Mouse (Mus musculus): ENCODE results near the gene Nedd4. TPM values are rescaled to one million over a fixed set of nuclear protein-coding genes. Genes with fewer than 3 reads are reported as not detected.
A peak's percentile ranks its signal among the peaks of the same experiment; 100 is the strongest.
"Not testable (repeated sequence)": the region's sequence is repeated elsewhere in the genome, so short reads cannot be mapped to it uniquely, and the experiment has no call there.

Nedd4 gene
- polyA plus RNA-seq, 1 experiment from 2014 or later, result 393 TPM

- Histone ChIP-seq H3K27me3 (ENCODE audit: control insufficient read depth, insufficient read depth, low read depth, low read length) (no peaks in the 10 kb centered on the region), H3K4me1 (ENCODE audit: control insufficient read depth, insufficient read depth, low read length) (peaks cover 19% of the 10 kb centered on the region), H3K9me3 (replicated peaks; ENCODE audit: control insufficient read depth, low read length, poor library complexity, severe bottlenecking) (no peaks in the 10 kb centered on the region), H3K36me3 (ENCODE audit: control insufficient read depth, insufficient read depth, low read length) (no peaks in the 10 kb centered on the region), H3K27ac (ENCODE audit: low read length) (no peak overlapping the region), H3K4me2 (ENCODE audit: low read length) (no peak overlapping the region), H3K9ac (ENCODE audit: low read depth, low read length) (no peak overlapping the region), H3K4me3 (ENCODE audit: low read depth, low read length) (no peak overlapping the region)
- ATAC-seq, result no peak
- 75% methylated on average over 4 of the region's 4 CpGs for WGBS
Measured at GRCm38 (mm10) chr9:72660139-72660538, 2.0 kb upstream of the Nedd4 start.

GRCm38 (mm10) chr9:72660911-72661310, 1.2 kb upstream of the Nedd4 start:
- no peak for ATAC-seq
- H3K4me2 ChIP-seq (ENCODE audit: low read length), result no peak overlapping the region
- H3K27ac ChIP-seq (ENCODE audit: low read length), result peak overlapping the region; percentile 66
- WGBS, result 42% methylated on average over 1 of the region's 1 CpGs
- no peak overlapping the region for H3K9ac ChIP-seq (ENCODE audit: low read depth, low read length)
- no peaks in the 10 kb centered on the region for H3K9me3 ChIP-seq (replicated peaks; ENCODE audit: control insufficient read depth, low read length, poor library complexity, severe bottlenecking)
- peaks cover 27% of the 10 kb centered on the region for H3K4me1 ChIP-seq (ENCODE audit: control insufficient read depth, insufficient read depth, low read length)
- H3K4me3 ChIP-seq (ENCODE audit: low read depth, low read length), result no peak overlapping the region
- H3K27me3 ChIP-seq (ENCODE audit: control insufficient read depth, insufficient read depth, low read depth, low read length), result no peaks in the 10 kb centered on the region
- 0 out of 2 replicates have a peak, but pooled peaks cover 3% of the 10 kb centered on the region for H3K36me3 ChIP-seq (ENCODE audit: control insufficient read depth, insufficient read depth, low read length)

GRCm38 (mm10) chr9:72661561-72661894, 618 bp upstream of the Nedd4 start:
- WGBS, result under 1% methylated on average over 13 of the region's 13 CpGs
- no peaks in the 10 kb centered on the region for H3K9me3 ChIP-seq (replicated peaks; ENCODE audit: control insufficient read depth, low read length, poor library complexity, severe bottlenecking)
- H3K36me3 ChIP-seq (ENCODE audit: control insufficient read depth, insufficient read depth, low read length), result 0 out of 2 replicates have a peak, but pooled peaks cover 3% of the 10 kb centered on the region
- no peak for ATAC-seq
- H3K4me1 ChIP-seq (ENCODE audit: control insufficient read depth, insufficient read depth, low read length), result peaks cover 31% of the 10 kb centered on the region
- no peaks in the 10 kb centered on the region for H3K27me3 ChIP-seq (ENCODE audit: control insufficient read depth, insufficient read depth, low read depth, low read length)
- peak overlapping the region; percentile 99 for H3K9ac ChIP-seq (ENCODE audit: low read depth, low read length)
- H3K4me2 ChIP-seq (ENCODE audit: low read length), result peak overlapping the region; percentile 80
- H3K4me3 ChIP-seq (ENCODE audit: low read depth, low read length), result peak overlapping the region; percentile 98
- peak overlapping the region; percentile 100 for H3K27ac ChIP-seq (ENCODE audit: low read length)

GRCm38 (mm10) chr9:72662691-72663533, 766 bp downstream of the Nedd4 start:
- Histone ChIP-seq H3K27me3 (ENCODE audit: control insufficient read depth, insufficient read depth, low read depth, low read length) (no peaks in the 10 kb centered on the region), H3K4me3 (ENCODE audit: low read depth, low read length) (peak overlapping the region; percentile 98), H3K9ac (ENCODE audit: low read depth, low read length) (peak overlapping the region; percentile 99), H3K27ac (ENCODE audit: low read length) (peak overlapping the region; percentile 100), H3K4me1 (ENCODE audit: control insufficient read depth, insufficient read depth, low read length) (peaks cover 36% of the 10 kb centered on the region), H3K4me2 (ENCODE audit: low read length) (peak overlapping the region; percentile 80), H3K9me3 (replicated peaks; ENCODE audit: control insufficient read depth, low read length, poor library complexity, severe bottlenecking) (no peaks in the 10 kb centered on the region), H3K36me3 (ENCODE audit: control insufficient read depth, insufficient read depth, low read length) (0 out of 2 replicates have a peak, but pooled peaks cover 3% of the 10 kb centered on the region)
- ATAC-seq, result peak; percentile 52
- WGBS, result under 1% methylated on average over 50 of the region's 55 CpGs

DNA sequence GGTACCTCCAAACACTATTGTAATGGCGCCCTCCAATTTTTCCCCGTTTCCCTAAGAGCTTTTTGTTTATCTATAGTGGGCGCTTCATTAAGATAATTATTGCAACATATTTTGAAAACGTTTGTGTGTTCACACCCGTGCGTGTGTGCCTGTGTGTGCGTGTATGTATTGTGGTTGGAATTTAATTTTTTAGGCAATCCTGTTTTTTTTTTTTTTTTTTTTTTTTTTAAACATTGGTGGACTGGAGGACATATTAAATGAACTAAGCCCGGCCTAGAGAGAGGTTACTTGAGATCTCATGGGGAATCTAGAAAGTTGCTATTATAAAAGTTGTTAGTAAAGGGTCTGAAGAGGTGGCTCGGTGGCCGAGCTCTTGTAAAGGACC, 1.4 kb downstream of the Nedd4 start:
- Histone ChIP-seq H3K4me3 (ENCODE audit: low read depth, low read length) (peak overlapping the region; percentile 98), H3K4me2 (ENCODE audit: low read length) (peak overlapping the region; percentile 80), H3K27me3 (ENCODE audit: control insufficient read depth, insufficient read depth, low read depth, low read length) (no peaks in the 10 kb centered on the region), H3K36me3 (ENCODE audit: control insufficient read depth, insufficient read depth, low read length) (0 out of 2 replicates have a peak, but pooled peaks cover 3% of the 10 kb centered on the region), H3K9ac (ENCODE audit: low read depth, low read length) (peak overlapping the region; percentile 99), H3K27ac (ENCODE audit: low read length) (peak overlapping the region; percentile 100), H3K4me1 (ENCODE audit: control insufficient read depth, insufficient read depth, low read length) (peaks cover 36% of the 10 kb centered on the region), H3K9me3 (replicated peaks; ENCODE audit: control insufficient read depth, low read length, poor library complexity, severe bottlenecking) (no peaks in the 10 kb centered on the region)
- WGBS, result 6% methylated on average over 10 of the region's 10 CpGs
- ATAC-seq, result no peak

GRCm38 (mm10) chr9:72664409-72665351, 2.5 kb downstream of the Nedd4 start:
- Histone ChIP-seq H3K4me3 (ENCODE audit: low read depth, low read length) (peak overlapping the region; percentile 98), H3K27me3 (ENCODE audit: control insufficient read depth, insufficient read depth, low read depth, low read length) (no peaks in the 10 kb centered on the region), H3K36me3 (ENCODE audit: control insufficient read depth, insufficient read depth, low read length) (0 out of 2 replicates have a peak, but pooled peaks cover 3% of the 10 kb centered on the region), H3K27ac (ENCODE audit: low read length) (peak overlapping the region; percentile 100), H3K9me3 (replicated peaks; ENCODE audit: control insufficient read depth, low read length, poor library complexity, severe bottlenecking) (no peaks in the 10 kb centered on the region), H3K9ac (ENCODE audit: low read depth, low read length) (peak overlapping the region; percentile 99), H3K4me2 (ENCODE audit: low read length) (peak overlapping the region; percentile 80), H3K4me1 (ENCODE audit: control insufficient read depth, insufficient read depth, low read length) (peaks cover 40% of the 10 kb centered on the region)
- no peak for ATAC-seq
- 22% methylated on average over 12 of the region's 12 CpGs for WGBS

DNA sequence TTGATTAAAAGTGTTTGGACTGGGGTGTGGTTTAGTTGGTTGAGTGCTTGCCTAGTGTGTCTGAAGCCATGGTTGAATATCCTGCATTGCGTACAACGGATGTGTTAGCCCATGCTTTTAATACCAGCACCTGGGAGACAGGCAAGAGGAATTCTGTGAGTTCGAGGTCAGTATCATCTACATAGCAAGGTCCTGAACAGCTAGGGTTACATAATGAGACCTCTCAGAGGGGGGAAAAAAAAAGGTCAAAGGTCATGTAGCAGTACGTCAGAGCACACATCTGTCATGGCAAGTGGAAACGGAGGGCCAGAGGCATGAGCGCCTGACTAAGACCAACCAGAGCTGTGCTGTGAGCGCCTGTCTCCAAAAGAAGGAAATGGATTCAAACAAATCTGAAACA, 3.4 kb downstream of the Nedd4 start:
- H3K36me3 ChIP-seq (ENCODE audit: control insufficient read depth, insufficient read depth, low read length), result 0 out of 2 replicates have a peak, but pooled peaks cover 6% of the 10 kb centered on the region
- 45% methylated on average over 7 of the region's 7 CpGs for WGBS
- H3K27me3 ChIP-seq (ENCODE audit: control insufficient read depth, insufficient read depth, low read depth, low read length), result no peaks in the 10 kb centered on the region
- H3K4me1 ChIP-seq (ENCODE audit: control insufficient read depth, insufficient read depth, low read length), result peaks cover 45% of the 10 kb centered on the region
- peak overlapping the region; percentile 100 for H3K27ac ChIP-seq (ENCODE audit: low read length)
- no peak overlapping the region; the same call in 1 of the 2 replicates for H3K9ac ChIP-seq (ENCODE audit: low read depth, low read length)
- no peak for ATAC-seq
- no peaks in the 10 kb centered on the region for H3K9me3 ChIP-seq (replicated peaks; ENCODE audit: control insufficient read depth, low read length, poor library complexity, severe bottlenecking)
- H3K4me3 ChIP-seq (ENCODE audit: low read depth, low read length), result 0 out of 2 replicates have a peak overlapping the region, but pooled peaks have one; percentile 7
- peak overlapping the region; percentile 80 for H3K4me2 ChIP-seq (ENCODE audit: low read length)

- 71% methylated on average over 6 of the region's 8 CpGs for WGBS
- peaks cover 41% of the 10 kb centered on the region for H3K4me1 ChIP-seq (ENCODE audit: control insufficient read depth, insufficient read depth, low read length)
- H3K27ac ChIP-seq (ENCODE audit: low read length), result not testable (repeated sequence)
Measured at GRCm38 (mm10) chr9:72666352-72667021, 4.3 kb downstream of the Nedd4 start.

More at GRCm38 (mm10) chr9:72666352-72667021, 4.3 kb downstream of the Nedd4 start:
- H3K9ac ChIP-seq (ENCODE audit: low read depth, low read length); H3K4me3 ChIP-seq (ENCODE audit: low read depth, low read length); H3K9me3 ChIP-seq (replicated peaks; ENCODE audit: control insufficient read depth, low read length, poor library complexity, severe bottlenecking); ATAC-seq; H3K4me2 ChIP-seq (ENCODE audit: low read length); H3K36me3 ChIP-seq (ENCODE audit: control insufficient read depth, insufficient read depth, low read length); H3K27me3 ChIP-seq (ENCODE audit: control insufficient read depth, insufficient read depth, low read depth, low read length): not testable (repeated sequence)

All from midbrain, embryonic 16.5 days (tissue).